Mouse (Mus musculus) duodenum, adult 2 months (tissue): Measurements from ENCODE around the gene Hint1. TPM values are rescaled to one million over a fixed set of nuclear protein-coding genes. Genes with fewer than 3 reads are reported as not detected.

ENCODE experiments used
- polyA plus RNA-seq: library from polyadenylated mRNA; depleted of rRNA; stranded (reverse); fragments of >200 nt; gene quantifications from 2 replicates; pipeline ENCODE4 v1.2.3, GENCODE M21; 2012; ENCODE audit warnings: low replicate concordance; rRNA removed

The Hint1 gene
- 772 and 864 TPM in 2 replicates for polyA plus RNA-seq

GRCm38 (mm10) chr11:54866119-54867048 is at the start of gene Hint1:
Gene Hint1, plus strand, starts transcription at chr11:54866383.

GRCm38 (mm10) chr11:54860256-54861038 is 5.7 kb upstream of the Hint1 start, which contains the start of gene Lyrm7:
Gene Lyrm7, minus strand, starts transcription at chr11:54860916.

DNA sequence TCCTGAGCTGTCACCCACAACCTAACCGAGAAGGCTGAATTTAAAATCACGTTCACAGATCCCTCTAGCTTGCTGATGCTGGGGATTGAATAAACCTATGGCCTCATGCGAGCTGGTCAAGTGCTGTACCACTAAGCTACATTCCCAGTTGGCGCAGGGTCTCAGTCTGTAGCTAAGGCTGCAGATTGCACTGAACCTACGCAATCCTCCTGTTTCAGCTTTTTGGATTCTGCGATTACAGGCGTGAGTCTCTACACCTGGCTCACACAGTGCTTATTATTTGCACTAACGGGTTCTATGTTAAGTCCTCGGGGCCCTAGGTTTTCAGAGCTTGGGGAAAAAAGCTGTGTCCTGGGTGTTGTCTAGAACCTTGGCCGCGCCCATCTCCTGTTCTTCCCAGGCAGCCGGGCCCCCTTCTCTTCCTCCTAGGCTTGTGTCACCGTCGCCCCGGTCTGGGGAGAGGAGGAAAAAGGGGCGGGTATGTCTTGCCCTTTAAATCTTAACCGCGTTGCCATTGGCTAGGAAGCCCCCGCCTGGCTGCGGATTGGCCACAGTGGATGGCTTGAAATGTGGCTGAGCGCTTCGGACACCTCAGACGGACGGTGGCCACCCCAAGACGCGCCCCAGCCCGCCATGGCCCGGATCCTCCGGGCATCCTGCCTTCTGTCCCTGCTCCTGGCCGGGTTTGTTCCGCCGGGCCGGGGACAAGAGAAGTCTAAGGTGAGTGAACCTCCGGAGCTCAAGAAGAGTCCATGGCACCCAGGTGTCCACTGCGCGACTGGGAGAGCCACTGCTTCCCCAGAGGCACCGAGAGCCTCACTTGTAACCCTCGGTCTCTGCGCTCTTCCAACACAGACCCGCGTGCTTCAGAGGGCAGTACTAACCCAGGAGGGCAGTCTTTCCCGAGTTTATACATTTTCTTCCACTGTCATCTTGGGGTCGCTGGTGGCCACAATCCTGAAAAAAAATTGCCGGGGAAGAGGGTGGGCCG is 36.4 kb downstream of the Hint1 start, which contains the start of gene Gpx3:
Gpx3 (plus strand) TSS at position 121 of the 991 bp plus-strand sequence.

Other genes starting within 250 kb of the Hint1 start
- 24.3 and 46.6 TPM in 2 replicates for gene Cdc42se2, start 78.7 kb upstream of the Hint1 start, polyA plus RNA-seq
- gene Lyrm7, start 5.5 kb upstream of the Hint1 start, polyA plus RNA-seq = 0.06 and 0.38 TPM in 2 replicates
- 96.5 and 120 TPM in 2 replicates for gene Gpx3, start 36.1 kb downstream of the Hint1 start, polyA plus RNA-seq
- 52.2 and 114 TPM in 2 replicates for gene Tnip1, start 96.5 kb downstream of the Hint1 start, polyA plus RNA-seq
- 24.0 and 27.3 TPM in 2 replicates for gene Anxa6, start 167.1 kb downstream of the Hint1 start, polyA plus RNA-seq
- gene Ccdc69, start 211.7 kb downstream of the Hint1 start, polyA plus RNA-seq = 0.79 and 1.1 TPM in 2 replicates
- gene Gm2a, start 231.7 kb downstream of the Hint1 start, polyA plus RNA-seq = 11.0 and 23.0 TPM in 2 replicates